Mouse (Mus musculus) C2C12 (cell line): ENCODE measurements at regions not wholly inside any gene's neighbourhood (a gene's known extent, or its start where the extent isn't known, plus 50 kb on each side); places are given as distances from the start of the nearest gene placed in this dataset.

Experiments
- H3K27me3 ChIP-seq: one replicate; pipeline ENCODE4 v1.6.1; 2011; ENCODE audit not compliant: control insufficient read depth, insufficient read depth, insufficient read length
- H3K36me3 ChIP-seq: one replicate; pipeline ENCODE4 v1.6.1; 2011; ENCODE audit not compliant: control insufficient read depth, insufficient read depth
- H3K4me3 ChIP-seq: one replicate; pipeline ENCODE4 v1.5.1; 2011; ENCODE audit warnings: mild to moderate bottlenecking, control low read depth; ENCODE audit not compliant: poor library complexity, insufficient read depth, severe bottlenecking
- H3K79me2 ChIP-seq: one replicate; pipeline ENCODE4 v1.6.1; 2011; ENCODE audit not compliant: control insufficient read depth, insufficient read depth
- H3K79me3 ChIP-seq: one replicate; pipeline ENCODE4 v1.6.1; 2011; ENCODE audit warnings: low read depth, control low read depth
- H3ac ChIP-seq: one replicate; pipeline ENCODE3; 2011; ENCODE audit warnings: low read depth; ENCODE audit not compliant: control insufficient read depth, insufficient read length
- CEBPB ChIP-seq: IDR thresholded peaks from one replicate; pipeline ENCODE4 v1.6.1; 2011; ENCODE audit warnings: low read depth, mild to moderate bottlenecking, control low read depth, moderate library complexity
- CTCF ChIP-seq: IDR thresholded peaks from one replicate; pipeline ENCODE4 v1.5.1; 2011; ENCODE audit not compliant: control insufficient read depth, insufficient read depth, insufficient read length
- FOSL1 ChIP-seq: IDR thresholded peaks from one replicate; pipeline ENCODE4 v1.8.0; 2011; ENCODE audit warnings: mild to moderate bottlenecking, low read length; ENCODE audit not compliant: poor library complexity, insufficient read depth, severe bottlenecking
- MAX ChIP-seq: IDR thresholded peaks from one replicate; pipeline ENCODE4 v1.6.1; 2011; ENCODE audit warnings: mild to moderate bottlenecking, control low read depth
- MYOD1 ChIP-seq: IDR thresholded peaks from one replicate; pipeline ENCODE4 v1.6.1; 2011; ENCODE audit warnings: low read depth; ENCODE audit not compliant: control insufficient read depth, insufficient read length
- MYOG ChIP-seq: IDR thresholded peaks from one replicate; pipeline ENCODE4 v1.6.1; 2011; ENCODE audit not compliant: control insufficient read depth, insufficient read length; ENCODE audit errors: extremely low read depth
- USF1 ChIP-seq: IDR thresholded peaks from one replicate; pipeline ENCODE4 v1.6.1; 2011; ENCODE audit warnings: low read depth, mild to moderate bottlenecking, control low read depth, moderate library complexity

GRCm38 (mm10) chr14:24901726-24902125, 414.8 kb downstream of the Rps24 start:
- H3K36me3 ChIP-seq: no peaks in the 10 kb centered on the region
- H3K27me3 ChIP-seq: peaks cover 22% of the 10 kb centered on the region
- TF ChIP-seq MYOG (no peak), CTCF (no peak), MYOD1 (no peak), USF1 (no peak), CEBPB (no peak), MAX (no peak), FOSL1 (no peak)
- H3K79me3 ChIP-seq: no peaks in the 10 kb centered on the region
- no peak overlapping the region for H3K4me3 ChIP-seq
- H3ac ChIP-seq: no peak overlapping the region
- H3K79me2 ChIP-seq: no peaks in the 10 kb centered on the region

GRCm38 (mm10) chr14:24902870-24903269, 415.9 kb downstream of the Rps24 start:
- Histone ChIP-seq H3K36me3 (no peaks in the 10 kb centered on the region), H3K4me3 (no peak overlapping the region), H3ac (no peak overlapping the region), H3K79me2 (no peaks in the 10 kb centered on the region), H3K79me3 (no peaks in the 10 kb centered on the region), H3K27me3 (peaks cover 32% of the 10 kb centered on the region)
- TF ChIP-seq MYOD1 (no peak), CEBPB (no peak), CTCF (no peak), MYOG (no peak), MAX (no peak), FOSL1 (no peak)

GRCm38 (mm10) chr14:24904712-24905111, 417.8 kb downstream of the Rps24 start:
- no peak overlapping the region for H3ac ChIP-seq
- H3K36me3 ChIP-seq: no peaks in the 10 kb centered on the region
- H3K4me3 ChIP-seq: no peak overlapping the region
- H3K79me3 ChIP-seq: no peaks in the 10 kb centered on the region
- no peak for TF ChIP-seq CTCF
- H3K79me2 ChIP-seq: no peaks in the 10 kb centered on the region
- H3K27me3 ChIP-seq: peaks cover 43% of the 10 kb centered on the region

- H3ac ChIP-seq: no peak overlapping the region
- TF ChIP-seq CTCF (no peak), MYOD1 (no peak), MYOG (no peak), USF1 (no peak), CEBPB (no peak), MAX (no peak), FOSL1 (no peak)
- peaks cover 38% of the 10 kb centered on the region for H3K27me3 ChIP-seq
- no peaks in the 10 kb centered on the region for H3K79me3 ChIP-seq
- H3K4me3 ChIP-seq: no peak overlapping the region
- H3K79me2 ChIP-seq: no peaks in the 10 kb centered on the region
- no peaks in the 10 kb centered on the region for H3K36me3 ChIP-seq
Measured at GRCm38 (mm10) chr14:24906916-24907315, 420.0 kb downstream of the Rps24 start.

- Histone ChIP-seq H3K4me3 (no peak overlapping the region), H3K79me3 (no peaks in the 10 kb centered on the region), H3K79me2 (no peaks in the 10 kb centered on the region), H3K27me3 (peaks cover 38% of the 10 kb centered on the region), H3K36me3 (no peaks in the 10 kb centered on the region), H3ac (no peak overlapping the region)
- TF ChIP-seq MYOG (no peak), CEBPB (no peak), MYOD1 (no peak), MAX (no peak), USF1 (no peak), FOSL1 (no peak), CTCF (no peak)
Measured at GRCm38 (mm10) chr14:24908377-24908776, 421.5 kb downstream of the Rps24 start.

- Histone ChIP-seq H3K79me2 (no peaks in the 10 kb centered on the region), H3ac (no peak overlapping the region), H3K79me3 (no peaks in the 10 kb centered on the region), H3K4me3 (no peak overlapping the region), H3K36me3 (no peaks in the 10 kb centered on the region), H3K27me3 (peaks cover 27% of the 10 kb centered on the region)
- TF ChIP-seq MAX (no peak), FOSL1 (no peak)
Measured at GRCm38 (mm10) chr14:24911621-24912020, 424.7 kb downstream of the Rps24 start.
